9 mouse cellular contexts compared by ENCODE assay signal in the genomic region with DNA sequence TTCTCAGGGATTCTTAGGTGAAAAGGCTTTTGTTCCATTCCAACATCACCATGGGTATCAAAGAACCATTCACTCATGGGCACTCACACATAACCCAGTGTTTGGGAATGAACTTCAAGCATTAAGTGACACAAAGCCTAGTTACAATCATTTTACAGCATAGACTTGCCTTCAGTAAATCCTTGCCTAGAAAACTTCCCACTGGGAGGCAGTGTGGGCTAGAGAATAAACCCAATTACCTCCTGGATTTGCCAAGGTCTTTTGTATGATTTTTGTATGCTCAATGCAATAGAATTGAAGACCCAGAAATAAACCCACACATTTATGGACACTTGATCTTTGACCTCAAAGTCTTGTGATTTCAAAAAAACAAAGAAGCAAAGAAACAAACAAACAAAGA.
DNase-seq lines count a peak whose midpoint lies in the region; ATAC-seq and TF ChIP-seq lines count a peak whose summit lies in the region.
"Had no signal": no experiment of that assay in that cellular context is flagged by ENCODE, and none has a peak within 500 bp of the region (broad histone marks: within the 10 kb centered on the region; RNA-seq: fewer than 3 reads in every experiment).

No protein-coding gene starts in this region.

- no peaks in the 10 kb centered on the region for H3K79me2 ChIP-seq in CH12.LX (replicated peaks; ENCODE audit: control insufficient read depth, extremely low read depth, insufficient read depth, poor library complexity, severe bottlenecking)

- TF ChIP-seq POLR2A in CH12.LX (IDR thresholded peaks at IDR 0.05; ENCODE audit: low read depth, low read length) = no peak

- ATAC-seq in embryonic facial prominence, embryonic 14.5 days (ENCODE audit: low read depth) = no peak
- no peak for ATAC-seq in granulocyte monocyte progenitor cell, adult 5-6 weeks (replicated peaks; ENCODE audit: poor library complexity, severe bottlenecking)

- in situ Hi-C loops in CH12.LX (cut with MboI; ENCODE audit: low pct_ligation_motif_present, low pct_unique_long_range_greater_than_20kb, low sequenced_read_pairs) = no loop called here

- H3K9ac ChIP-seq in CH12.LX (ENCODE audit: insufficient read depth, low read depth) = no peak overlapping the region
- H3K9ac ChIP-seq in embryonic facial prominence, embryonic 14.5 days (ENCODE audit: low read depth, low read length) = no peak overlapping the region
- H3K9ac ChIP-seq: limb, embryonic 13.5 days had no signal

- H3K4me1 ChIP-seq in CH12.LX (ENCODE audit: control insufficient read depth in 1 of 2, insufficient read depth in 2 of 2) = peaks cover 0 to 7% of the 10 kb centered on the region in 2 experiments; a peak in 2 of 4 replicates
- no peaks in the 10 kb centered on the region for H3K4me1 ChIP-seq in embryonic facial prominence, embryonic 14.5 days (ENCODE audit: control insufficient read depth, insufficient read depth, low read length)

- TF ChIP-seq CTCF in CH12.LX (conservative IDR thresholded peaks at IDR 0.05 in 1 of 2, IDR thresholded peaks at IDR 0.05 in 1 of 2; ENCODE audit: low read depth in 2 of 2, low read length in 2 of 2) = peak in 1 of 2 experiments; percentile 46; a peak in 2 of 4 replicates

- H3K9me3 ChIP-seq in CH12.LX (replicated peaks; ENCODE audit: low read length) = no peaks in the 10 kb centered on the region
- no peaks in the 10 kb centered on the region for H3K9me3 ChIP-seq in embryonic facial prominence, embryonic 14.5 days (ENCODE audit: control insufficient read depth, low read length)
- H3K9me3 ChIP-seq: limb, embryonic 13.5 days had no signal

- no peak overlapping the region for H3K4me2 ChIP-seq in CH12.LX (ENCODE audit: insufficient read depth, low read depth, poor library complexity, severe bottlenecking)
- no peak overlapping the region for H3K4me2 ChIP-seq in embryonic facial prominence, embryonic 14.5 days (ENCODE audit: low read depth, low read length)
- H3K4me2 ChIP-seq: limb, embryonic 13.5 days had no signal

- no peak overlapping the region for H3K27ac ChIP-seq in CH12.LX (ENCODE audit: insufficient read depth, low read depth)
- no peak overlapping the region for H3K27ac ChIP-seq in embryonic facial prominence, embryonic 14.5 days (replicated peaks; ENCODE audit: low read depth, low read length)
- H3K27ac ChIP-seq: limb, embryonic 13.5 days had no signal

- no peak for TF ChIP-seq EP300 in CH12.LX (IDR thresholded peaks at IDR 0.05; ENCODE audit: low read length)

- H3K36me3 ChIP-seq in CH12.LX (replicated peaks in 1 of 2; ENCODE audit: control insufficient read depth in 1 of 2, insufficient read depth in 1 of 2, low read length in 1 of 2) = no peaks in the 10 kb centered on the region
- H3K36me3 ChIP-seq in embryonic facial prominence, embryonic 14.5 days (ENCODE audit: control insufficient read depth, insufficient read depth, low read length) = no peaks in the 10 kb centered on the region
- H3K36me3 ChIP-seq: limb, embryonic 13.5 days had no signal

- H3K27me3 ChIP-seq in CH12.LX (replicated peaks) = no peaks in the 10 kb centered on the region
- H3K27me3 ChIP-seq in embryonic facial prominence, embryonic 14.5 days (replicated peaks; ENCODE audit: control insufficient read depth, insufficient read depth, low read length) = no peaks in the 10 kb centered on the region
- H3K27me3 ChIP-seq: limb, embryonic 13.5 days had no signal

- no peak overlapping the region for H3K4me3 ChIP-seq in CH12.LX (replicated peaks in 1 of 3; ENCODE audit: low read depth in 2 of 3, low read length in 2 of 3, poor library complexity in 1 of 3)
- no peak overlapping the region for H3K4me3 ChIP-seq in embryonic facial prominence, embryonic 14.5 days (ENCODE audit: low read depth, low read length)
- H3K4me3 ChIP-seq: limb, embryonic 13.5 days had no signal

- dilution Hi-C loops in CH12.LX (cut with MboI; ENCODE audit: extremely low pct_ligation_motif_present, extremely low pct_unique_long_range_greater_than_20kb, low sequenced_read_pairs) = no loop called here

- TF ChIP-seq RAD21 in CH12.LX (IDR thresholded peaks at IDR 0.05; ENCODE audit: low read depth, low read length) = peak; percentile 52

- DNase-seq in kidney, adult 18-20 months = peak; percentile 34
- no peak for DNase-seq in kidney, adult 11 months
- DNase-seq in 3134 (ENCODE audit: extremely low read depth, insufficient read length, low spot score) (peak; percentile 10), CH12.LX (ENCODE audit: extremely low read depth) (no peak)
- peak; percentile 63 for DNase-seq in embryonic facial prominence, embryonic 14.5 days (ENCODE audit: low spot score)
- DNase-seq in urinary bladder, adult 18-20 months (ENCODE audit: low spot score in 2 of 2) = no peak
- DNase-seq: gastrocnemius, postnatal 14 days had no signal

TF ChIP-seq in CH12.LX, 34 proteins besides CTCF, POLR2A, EP300 and RAD21:
- TF ChIP-seq SMC3 (IDR thresholded peaks at IDR 0.05; ENCODE audit: low read depth, low read length) (peak; percentile 21; the same call in 1 of the 2 replicates), USF1 (IDR thresholded peaks at IDR 0.05; ENCODE audit: low read depth, low read length) (no peak), IRF4 (IDR thresholded peaks at IDR 0.05; ENCODE audit: low read depth, low read length) (no peak), ZKSCAN1 (IDR thresholded peaks at IDR 0.05; ENCODE audit: borderline replicate concordance, low read depth, low read length) (no peak)

Comparison
In these comparisons a context has a peak if more than half of its experiments do, and no peak if none do; other contexts are left out.
1. DNase-seq: peak in kidney, adult 18-20 months (single experiment), 3134 (single experiment) and embryonic facial prominence, embryonic 14.5 days (single experiment); none in kidney, adult 11 months (single experiment), CH12.LX (single experiment) and urinary bladder, adult 18-20 months (0 of 2).